Comparison of ENCODE assay signal across 9 mouse cellular contexts in the genomic region with DNA sequence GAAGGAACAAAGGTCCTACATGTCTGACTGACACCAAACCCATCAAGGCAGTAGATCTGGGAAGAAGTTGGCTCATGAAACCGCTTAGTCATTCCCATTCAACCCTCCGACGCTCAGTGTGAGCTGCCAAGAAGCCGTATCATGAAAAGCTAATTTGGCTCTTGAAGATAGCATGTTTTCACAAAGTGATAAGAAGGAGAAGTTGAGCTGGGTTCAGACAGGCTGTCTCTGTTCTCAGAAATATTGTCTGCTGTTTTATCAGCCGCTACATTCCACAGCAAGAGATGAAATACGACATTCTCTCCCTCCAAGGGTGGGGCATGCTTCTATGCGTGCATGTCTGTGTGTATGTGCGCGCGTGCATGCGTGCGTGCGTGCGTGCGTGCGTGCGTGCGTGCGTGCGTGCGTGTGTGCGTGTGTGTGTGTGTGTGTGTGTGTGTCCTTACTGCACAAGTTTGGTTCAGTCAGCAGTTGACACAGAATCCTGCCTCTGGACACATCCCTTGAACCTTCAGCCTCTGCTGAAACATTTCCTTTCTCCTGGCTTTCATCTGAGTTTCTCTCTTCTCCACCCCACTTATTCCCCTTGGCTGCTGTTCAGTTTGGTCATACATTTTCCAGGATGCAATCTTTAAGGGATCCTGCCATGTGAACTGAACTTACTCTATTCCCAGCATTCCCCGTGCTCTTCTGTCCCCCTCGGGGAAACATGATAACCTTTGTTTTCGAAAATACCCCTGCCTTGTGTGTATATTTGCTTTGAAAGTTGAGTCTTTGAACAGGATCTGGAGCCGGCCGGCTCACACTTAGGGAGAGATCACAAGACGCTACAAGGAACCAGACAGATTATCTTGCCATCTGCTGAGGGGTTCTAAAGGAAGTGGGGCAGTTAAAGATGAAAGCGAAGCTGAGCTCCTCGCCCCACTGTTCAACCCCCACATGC.
DNase-seq lines count a peak whose midpoint lies in the region; ATAC-seq lines count a peak whose summit lies in the region.
"Had no signal": no experiment of that assay in that cellular context is flagged by ENCODE, and none has a peak within 500 bp of the region (broad histone marks: within the 10 kb centered on the region; RNA-seq: fewer than 3 reads in every experiment).

No protein-coding gene starts in this region.

- intact Hi-C loops in left cerebral cortex, postnatal 4 days (cut with DNase I), result no loop called here

- no peaks in the 10 kb centered on the region for H3K27me3 ChIP-seq in heart, embryonic 14.5 days (ENCODE audit: control insufficient read depth, insufficient read depth, low read length)

- peak overlapping the region; percentile 26 for H3K9ac ChIP-seq in heart, embryonic 14.5 days (ENCODE audit: low read length)

- H3K36me3 ChIP-seq in heart, embryonic 14.5 days (ENCODE audit: control insufficient read depth, insufficient read depth, low read length), result no peaks in the 10 kb centered on the region
- H3K36me3 ChIP-seq: G1E had no signal

- peaks cover 7 to 29% of the 10 kb centered on the region in 2 experiments for H3K4me1 ChIP-seq in heart, embryonic 14.5 days (ENCODE audit: control insufficient read depth in 2 of 2, insufficient read depth in 2 of 2, low read length in 2 of 2)

- peak; percentile 10 for DNase-seq in left cerebral cortex, adult 11 months (ENCODE audit: low spot score)
- no peak for DNase-seq in left cerebral cortex, postnatal 4 days
- DNase-seq in c-Kit-positive CD71-positive TER-119-positive erythroid progenitor cells, embryonic 14.5 days (ENCODE audit: low spot score), result peak; percentile 86
- peak; percentile 25 for DNase-seq in layer of hippocampus, adult 9-11 months
- peak; percentile 72 for DNase-seq in lung, postnatal 36 days
- peak; percentile 33 for DNase-seq in urinary bladder, postnatal 25 days (ENCODE audit: low spot score)
- no peak for DNase-seq in cerebellum, adult 11-12 months

- peak overlapping the region; percentile 9 to 17; a peak in 3 of 4 replicates for H3K4me3 ChIP-seq in heart, embryonic 14.5 days (ENCODE audit: control insufficient read depth in 1 of 2, insufficient read depth in 1 of 2, low read depth in 1 of 2, low read length in 2 of 2)

- H3K27ac ChIP-seq in heart, embryonic 14.5 days (replicated peaks in 1 of 2; ENCODE audit: control insufficient read depth in 1 of 2, insufficient read depth in 1 of 2, low read depth in 2 of 2, low read length in 2 of 2), result peak overlapping the region; percentile 51 to 83

- H3K9me3 ChIP-seq in heart, embryonic 14.5 days (ENCODE audit: control insufficient read depth, low read length), result peaks cover 4% of the 10 kb centered on the region; the same call in 1 of the 2 replicates

- peak overlapping the region; percentile 57 for H3K4me2 ChIP-seq in heart, embryonic 14.5 days (ENCODE audit: low read length)

- peak; percentile 83 for ATAC-seq in heart, embryonic 14.5 days (ENCODE audit: insufficient number of reproducible peaks, insufficient read depth, low FRiP score, low read depth)

- WGBS in heart, embryonic 14.5 days, result 19% methylated on average over 30 of the region's 30 CpGs

Comparison
In these comparisons a context has a peak if more than half of its experiments do, and no peak if none do; other contexts are left out.
1. DNase-seq: peak in left cerebral cortex, adult 11 months (single experiment), c-Kit-positive CD71-positive TER-119-positive erythroid progenitor cells, embryonic 14.5 days (single experiment), layer of hippocampus, adult 9-11 months (single experiment), lung, postnatal 36 days (single experiment) and urinary bladder, postnatal 25 days (single experiment); none in left cerebral cortex, postnatal 4 days (single experiment) and cerebellum, adult 11-12 months (single experiment).